Mouse (Mus musculus): ENCODE data around the gene Atp2b4. TPM values are rescaled to one million over a fixed set of nuclear protein-coding genes. Genes with fewer than 3 reads are reported as not detected.

Atp2b4 gene
- polyA plus RNA-seq, 1 experiment from 2014 or later = 34.8 TPM

DNA sequence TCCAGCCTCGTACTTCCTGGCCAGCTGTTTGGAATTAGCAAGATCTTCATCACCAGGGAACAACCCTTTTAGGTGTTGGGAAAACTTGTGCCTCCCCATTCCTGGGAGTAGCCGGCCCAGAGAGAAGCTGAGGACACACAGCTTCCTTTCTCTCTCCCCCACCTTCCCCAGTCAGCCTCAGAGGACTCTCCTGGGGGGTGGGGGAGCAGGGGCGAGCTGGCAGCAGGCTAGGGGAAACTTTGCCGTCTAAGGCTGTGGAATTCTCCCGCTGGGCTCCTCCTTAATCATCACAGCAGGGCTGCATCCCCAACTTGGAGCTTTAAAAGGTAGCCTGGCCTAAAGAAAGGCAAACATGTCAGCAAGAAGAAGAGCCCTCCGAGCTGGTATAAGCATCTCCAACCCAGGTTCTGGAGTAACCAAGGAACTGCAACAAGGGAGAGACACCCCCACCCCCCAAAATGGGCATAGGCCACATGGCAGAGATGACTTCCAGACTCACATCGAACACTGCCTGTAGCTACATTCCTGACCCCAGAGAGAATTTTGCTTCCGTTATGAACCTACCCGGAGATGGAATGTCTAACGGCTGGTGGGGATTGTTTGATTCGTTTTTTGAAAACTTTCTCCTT, 33.8 kb downstream of the Atp2b4 start:
- Histone ChIP-seq H3K4me2 (ENCODE audit: low read depth, low read length) (no peak overlapping the region), H3K4me3 (ENCODE audit: low read depth, low read length) (no peak overlapping the region), H3K4me1 (ENCODE audit: control insufficient read depth, low read depth, low read length) (peaks cover 10% of the 10 kb centered on the region), H3K27me3 (ENCODE audit: control insufficient read depth, insufficient read depth, low read depth, low read length) (no peaks in the 10 kb centered on the region), H3K9ac (ENCODE audit: low read depth, low read length) (no peak overlapping the region), H3K36me3 (ENCODE audit: control insufficient read depth, insufficient read depth) (peaks cover 35% of the 10 kb centered on the region), H3K9me3 (replicated peaks; ENCODE audit: control insufficient read depth, low read length) (no peaks in the 10 kb centered on the region), H3K27ac (ENCODE audit: low read length) (no peak overlapping the region)
- 70% methylated on average over 11 of the region's 11 CpGs for WGBS (ENCODE audit: insufficient replicate concordance)
- no peak for ATAC-seq (ENCODE audit: low read depth)

GRCm38 (mm10) chr1:133765376-133765775, 35.5 kb downstream of the Atp2b4 start:
- H3K27me3 ChIP-seq (ENCODE audit: control insufficient read depth, insufficient read depth, low read depth, low read length) = no peaks in the 10 kb centered on the region
- H3K4me3 ChIP-seq (ENCODE audit: low read depth, low read length) = no peak overlapping the region
- no peaks in the 10 kb centered on the region for H3K9me3 ChIP-seq (replicated peaks; ENCODE audit: control insufficient read depth, low read length)
- no peak overlapping the region for H3K9ac ChIP-seq (ENCODE audit: low read depth, low read length)
- no peak overlapping the region for H3K27ac ChIP-seq (ENCODE audit: low read length)
- peaks cover 32% of the 10 kb centered on the region for H3K36me3 ChIP-seq (ENCODE audit: control insufficient read depth, insufficient read depth)
- peaks cover 13% of the 10 kb centered on the region for H3K4me1 ChIP-seq (ENCODE audit: control insufficient read depth, low read depth, low read length)
- ATAC-seq (ENCODE audit: low read depth) = no peak
- H3K4me2 ChIP-seq (ENCODE audit: low read depth, low read length) = no peak overlapping the region
- WGBS (ENCODE audit: insufficient replicate concordance) = 73% methylated on average over 4 of the region's 4 CpGs

- Histone ChIP-seq H3K27ac (ENCODE audit: low read length) (no peak overlapping the region), H3K4me3 (ENCODE audit: low read depth, low read length) (no peak overlapping the region), H3K9me3 (replicated peaks; ENCODE audit: control insufficient read depth, low read length) (no peaks in the 10 kb centered on the region), H3K4me1 (ENCODE audit: control insufficient read depth, low read depth, low read length) (peaks cover 14% of the 10 kb centered on the region), H3K4me2 (ENCODE audit: low read depth, low read length) (no peak overlapping the region), H3K9ac (ENCODE audit: low read depth, low read length) (no peak overlapping the region), H3K36me3 (ENCODE audit: control insufficient read depth, insufficient read depth) (peaks cover 20% of the 10 kb centered on the region), H3K27me3 (ENCODE audit: control insufficient read depth, insufficient read depth, low read depth, low read length) (no peaks in the 10 kb centered on the region)
- ATAC-seq (ENCODE audit: low read depth) = no peak
- 74% methylated on average over 5 of the region's 5 CpGs for WGBS (ENCODE audit: insufficient replicate concordance)
Observed at GRCm38 (mm10) chr1:133762946-133763422, 37.9 kb downstream of the Atp2b4 start.

- Histone ChIP-seq H3K27me3 (ENCODE audit: control insufficient read depth, insufficient read depth, low read depth, low read length) (no peaks in the 10 kb centered on the region), H3K4me1 (ENCODE audit: control insufficient read depth, low read depth, low read length) (peaks cover 25% of the 10 kb centered on the region), H3K4me2 (ENCODE audit: low read depth, low read length) (no peak overlapping the region), H3K27ac (ENCODE audit: low read length) (no peak overlapping the region), H3K36me3 (ENCODE audit: control insufficient read depth, insufficient read depth) (peaks cover 19% of the 10 kb centered on the region), H3K9me3 (replicated peaks; ENCODE audit: control insufficient read depth, low read length) (no peaks in the 10 kb centered on the region), H3K9ac (ENCODE audit: low read depth, low read length) (no peak overlapping the region), H3K4me3 (ENCODE audit: low read depth, low read length) (no peak overlapping the region)
- no peak for ATAC-seq (ENCODE audit: low read depth)
- 85% methylated on average over 5 of the region's 5 CpGs for WGBS (ENCODE audit: insufficient replicate concordance)
Observed at GRCm38 (mm10) chr1:133761278-133761677, 39.6 kb downstream of the Atp2b4 start.

- Histone ChIP-seq H3K4me1 (ENCODE audit: control insufficient read depth, low read depth, low read length) (peaks cover 47% of the 10 kb centered on the region), H3K9me3 (replicated peaks; ENCODE audit: control insufficient read depth, low read length) (no peaks in the 10 kb centered on the region), H3K9ac (ENCODE audit: low read depth, low read length) (peak overlapping the region; percentile 53), H3K4me2 (ENCODE audit: low read depth, low read length) (peak overlapping the region; percentile 69), H3K27me3 (ENCODE audit: control insufficient read depth, insufficient read depth, low read depth, low read length) (no peaks in the 10 kb centered on the region), H3K27ac (ENCODE audit: low read length) (peak overlapping the region; percentile 94), H3K4me3 (ENCODE audit: low read depth, low read length) (peak overlapping the region; percentile 38), H3K36me3 (ENCODE audit: control insufficient read depth, insufficient read depth) (peaks cover 15% of the 10 kb centered on the region)
- WGBS (ENCODE audit: insufficient replicate concordance) = 22% methylated on average over 4 of the region's 4 CpGs
- peak; percentile 95 for ATAC-seq (ENCODE audit: low read depth)
Observed at GRCm38 (mm10) chr1:133754317-133754868, 46.4 kb downstream of the Atp2b4 start.

GRCm38 (mm10) chr1:133753325-133753724, 47.5 kb downstream of the Atp2b4 start:
- 70% methylated on average over 8 of the region's 8 CpGs for WGBS (ENCODE audit: insufficient replicate concordance)
- Histone ChIP-seq H3K36me3 (ENCODE audit: control insufficient read depth, insufficient read depth) (peaks cover 20% of the 10 kb centered on the region), H3K9me3 (replicated peaks; ENCODE audit: control insufficient read depth, low read length) (no peaks in the 10 kb centered on the region), H3K27ac (ENCODE audit: low read length) (peak overlapping the region; percentile 94), H3K4me2 (ENCODE audit: low read depth, low read length) (peak overlapping the region; percentile 69), H3K27me3 (ENCODE audit: control insufficient read depth, insufficient read depth, low read depth, low read length) (no peaks in the 10 kb centered on the region), H3K4me1 (ENCODE audit: control insufficient read depth, low read depth, low read length) (peaks cover 47% of the 10 kb centered on the region), H3K9ac (ENCODE audit: low read depth, low read length) (no peak overlapping the region), H3K4me3 (ENCODE audit: low read depth, low read length) (no peak overlapping the region)
- no peak for ATAC-seq (ENCODE audit: low read depth)

DNA sequence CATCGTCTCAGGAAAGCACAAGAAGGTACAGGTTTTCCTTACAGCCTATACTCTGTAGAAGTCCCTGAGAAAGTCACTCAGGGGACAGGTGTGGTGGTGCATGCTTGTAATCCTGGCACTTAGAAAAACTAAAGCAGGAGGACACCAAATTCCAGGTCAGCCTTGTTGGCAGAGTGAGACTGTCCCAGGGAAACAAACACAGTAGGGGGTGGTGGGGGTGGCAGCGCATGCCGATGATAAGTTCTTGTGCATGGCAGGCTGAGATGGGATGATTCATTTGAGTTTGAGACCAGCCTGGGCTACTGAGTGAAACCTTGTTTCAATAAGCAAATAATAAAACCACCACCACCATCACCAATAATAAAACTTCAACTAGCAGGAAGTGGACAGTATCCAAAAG, 49.2 kb downstream of the Atp2b4 start:
- H3K4me1 ChIP-seq (ENCODE audit: control insufficient read depth, low read depth, low read length) = peaks cover 40% of the 10 kb centered on the region
- WGBS (ENCODE audit: insufficient replicate concordance) = 78% methylated on average over 3 of the region's 3 CpGs

GRCm38 (mm10) chr1:133749954-133750353, 50.9 kb downstream of the Atp2b4 start:
- no peaks in the 10 kb centered on the region for H3K9me3 ChIP-seq (replicated peaks; ENCODE audit: control insufficient read depth, low read length)
- H3K4me1 ChIP-seq (ENCODE audit: control insufficient read depth, low read depth, low read length) = peaks cover 42% of the 10 kb centered on the region
- no peak for ATAC-seq (ENCODE audit: low read depth)
- H3K9ac ChIP-seq (ENCODE audit: low read depth, low read length) = no peak overlapping the region
- H3K36me3 ChIP-seq (ENCODE audit: control insufficient read depth, insufficient read depth) = peaks cover 20% of the 10 kb centered on the region
- 87% methylated on average over 4 of the region's 4 CpGs for WGBS (ENCODE audit: insufficient replicate concordance)
- H3K4me3 ChIP-seq (ENCODE audit: low read depth, low read length) = no peak overlapping the region
- H3K27ac ChIP-seq (ENCODE audit: low read length) = no peak overlapping the region
- H3K27me3 ChIP-seq (ENCODE audit: control insufficient read depth, insufficient read depth, low read depth, low read length) = no peaks in the 10 kb centered on the region
- H3K4me2 ChIP-seq (ENCODE audit: low read depth, low read length) = no peak overlapping the region

More for the DNA sequence above, 49.2 kb downstream of the Atp2b4 start:
- no peak overlapping the region for H3K4me2 ChIP-seq (ENCODE audit: low read depth, low read length)
- no peak overlapping the region for H3K9ac ChIP-seq (ENCODE audit: low read depth, low read length)
- no peaks in the 10 kb centered on the region for H3K9me3 ChIP-seq (replicated peaks; ENCODE audit: control insufficient read depth, low read length)
- H3K27me3 ChIP-seq (ENCODE audit: control insufficient read depth, insufficient read depth, low read depth, low read length) = no peaks in the 10 kb centered on the region
- no peak overlapping the region for H3K27ac ChIP-seq (ENCODE audit: low read length)
- no peak overlapping the region for H3K4me3 ChIP-seq (ENCODE audit: low read depth, low read length)
- H3K36me3 ChIP-seq (ENCODE audit: control insufficient read depth, insufficient read depth) = peaks cover 20% of the 10 kb centered on the region
- no peak for ATAC-seq (ENCODE audit: low read depth)

DNA sequence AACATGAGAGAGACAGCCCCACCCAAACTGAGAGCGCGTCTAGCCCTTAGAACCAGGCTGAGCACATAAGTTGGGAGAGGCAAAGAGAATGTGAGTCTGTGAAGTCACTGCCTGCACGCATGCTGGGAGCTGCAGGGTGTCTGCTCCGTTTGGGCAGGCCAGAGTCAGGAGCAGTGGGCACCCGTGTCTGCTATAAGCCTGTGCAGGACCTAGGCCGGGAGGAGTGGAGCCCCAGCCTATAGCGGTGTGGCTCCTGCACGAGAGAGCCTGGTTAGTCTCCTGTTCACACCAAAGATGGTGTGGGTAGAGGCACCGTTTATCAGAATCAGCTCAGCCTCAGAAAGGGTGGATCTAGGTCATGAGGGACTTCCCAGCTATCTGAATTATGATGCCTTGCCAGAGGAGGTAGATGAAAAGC, 55.8 kb downstream of the Atp2b4 start:
- Histone ChIP-seq H3K36me3 (ENCODE audit: control insufficient read depth, insufficient read depth) (peaks cover 29% of the 10 kb centered on the region), H3K9ac (ENCODE audit: low read depth, low read length) (no peak overlapping the region), H3K27ac (ENCODE audit: low read length) (peak overlapping the region; percentile 21; the same call in 1 of the 2 replicates), H3K4me2 (ENCODE audit: low read depth, low read length) (no peak overlapping the region), H3K4me3 (ENCODE audit: low read depth, low read length) (no peak overlapping the region), H3K4me1 (ENCODE audit: control insufficient read depth, low read depth, low read length) (peaks cover 20% of the 10 kb centered on the region), H3K27me3 (ENCODE audit: control insufficient read depth, insufficient read depth, low read depth, low read length) (no peaks in the 10 kb centered on the region), H3K9me3 (replicated peaks; ENCODE audit: control insufficient read depth, low read length) (no peaks in the 10 kb centered on the region)
- WGBS (ENCODE audit: insufficient replicate concordance) = 29% methylated on average over 9 of the region's 9 CpGs
- peak; percentile 79 for ATAC-seq (ENCODE audit: low read depth)

Measured in liver, embryonic 16.5 days (tissue).